Mouse (Mus musculus) kidney, postnatal 0 days (tissue): ENCODE measurements around the gene Cpne6. TPM values are rescaled to one million over a fixed set of nuclear protein-coding genes. Genes with fewer than 3 reads are reported as not detected.

Source experiments
- ATAC-seq: fragments of 200-750 bp; cut with Nextera tagmentation; replicated peaks from 2 replicates; pipeline ENCODE4 v1.8.0; 2017; ENCODE audit warnings: low read depth, moderate number of reproducible peaks, moderate TSS enrichment, moderate library complexity; ENCODE audit not compliant: low FRiP score
- DNase-seq: peaks from one replicate; pipeline ENCODE4 v3.0.0-alpha.2; 2016; ENCODE audit warnings: low spot score
- H3K27ac ChIP-seq: fragments of 300-500 bp; sonication (generic); 2 replicates; pipeline ENCODE4 v1.5.1; 2014; ENCODE audit warnings: mild to moderate bottlenecking
- H3K27me3 ChIP-seq: fragments of 300-500 bp; sonication (generic); 2 replicates; pipeline ENCODE4 v1.6.1; 2014; ENCODE audit warnings: low read length, mixed read lengths; ENCODE audit not compliant: insufficient read depth
- H3K36me3 ChIP-seq: fragments of 300-500 bp; sonication (generic); 2 replicates; pipeline ENCODE4 v1.6.1; 2014; ENCODE audit warnings: low read length, mixed read lengths; ENCODE audit not compliant: insufficient read depth
- H3K4me1 ChIP-seq: fragments of 300-500 bp; sonication (generic); replicated peaks from 2 replicates; pipeline ENCODE4 v1.6.1; 2014; ENCODE audit warnings: antibody characterized with exemption, low read length, mixed read lengths; ENCODE audit not compliant: insufficient read depth
- H3K4me2 ChIP-seq: fragments of 300-500 bp; sonication (generic); 2 replicates; pipeline ENCODE4 v1.6.1; 2014; ENCODE audit warnings: mild to moderate bottlenecking, low read length, moderate library complexity, mixed read lengths
- H3K4me3 ChIP-seq: fragments of 300-500 bp; sonication (generic); replicated peaks from 2 replicates; pipeline ENCODE4 v1.5.1; 2014; ENCODE audit warnings: low read depth, low read length
- H3K9ac ChIP-seq: fragments of 300-500 bp; sonication (generic); 2 replicates; pipeline ENCODE4 v1.6.1; 2014; ENCODE audit warnings: low read depth, low read length
- H3K9me3 ChIP-seq: fragments of 300-500 bp; sonication (generic); replicated peaks from 2 replicates; pipeline ENCODE4 v1.6.1; 2016; ENCODE audit warnings: low read length, inconsistent platforms, mixed read lengths
- CTCF ChIP-seq: IDR thresholded peaks from 2 replicates; pipeline ENCODE4 v1.5.1; 2016; ENCODE audit warnings: antibody characterized with exemption, low read depth, mild to moderate bottlenecking, moderate library complexity
- WGBS: fragments of 180-500 bp; shearing (Covaris S2); extraction: QIAGEN DNeasy Blood & Tissue Kit; methylation state at CpG from one replicate; pipeline ENCODE4 v1.1.7; 2014; 5-methylcytosine and 5-hydroxymethylcytosine counted together
- polyA plus RNA-seq: library from polyadenylated mRNA; unstranded; fragments of >200 nt; fragmentation: Nextera tagmentation; extraction: Ambion mirVana; gene quantifications from 2 replicates; pipeline ENCODE4 v1.2.1, GENCODE M21; 2015

The Cpne6 gene
- polyA plus RNA-seq, 1 experiment from 2014 or later, result 0.28 TPM

- Histone ChIP-seq H3K27me3 (peaks cover 20% of the 10 kb centered on the region), H3K36me3 (no peaks in the 10 kb centered on the region), H3K9me3 (no peaks in the 10 kb centered on the region), H3K4me1 (no peaks in the 10 kb centered on the region), H3K27ac (no peak overlapping the region), H3K9ac (no peak overlapping the region), H3K4me3 (no peak overlapping the region), H3K4me2 (no peak overlapping the region)
- 57% methylated on average over 4 of the region's 4 CpGs for WGBS
- ATAC-seq (no peak), DNase-seq (no peak)
- no peak for TF ChIP-seq CTCF
Measured at GRCm38 (mm10) chr14:55524062-55524461, 13.8 kb downstream of the Cpne6 start.

- H3K36me3 ChIP-seq, result no peaks in the 10 kb centered on the region
- H3K4me3 ChIP-seq, result no peak within 1 kb of the TSS
- WGBS, result 22% methylated on average over 8 of the region's 8 CpGs
- no peaks in the 10 kb centered on the region for H3K9me3 ChIP-seq
- no peaks in the 10 kb centered on the region for H3K4me1 ChIP-seq
- no peak within 1 kb of the TSS for H3K4me2 ChIP-seq
- DNase-seq (no peak), ATAC-seq (no peak)
- no peak within 1 kb of the TSS for H3K27ac ChIP-seq
- 0 out of 2 replicates have a peak within 1 kb of the TSS, but pooled peaks have one; percentile 2 for H3K9ac ChIP-seq
- TF ChIP-seq CTCF, result no peak
- peaks cover 15% of the 10 kb centered on the region for H3K27me3 ChIP-seq
Measured at GRCm38 (mm10) chr14:55524785-55525184, 14.5 kb downstream of the Cpne6 start, which contains the start of gene Nrl. Gene Nrl, minus strand, starts transcription at chr14:55524981.

- DNase-seq (no peak), ATAC-seq (no peak)
- H3K36me3 ChIP-seq, result no peaks in the 10 kb centered on the region
- H3K27me3 ChIP-seq, result peaks cover 4% of the 10 kb centered on the region
- H3K27ac ChIP-seq, result no peak overlapping the region
- H3K4me2 ChIP-seq, result no peak overlapping the region
- H3K4me1 ChIP-seq, result no peaks in the 10 kb centered on the region
- 76% methylated on average over 2 of the region's 2 CpGs for WGBS
- no peak for TF ChIP-seq CTCF
- H3K4me3 ChIP-seq, result no peak overlapping the region
- no peaks in the 10 kb centered on the region for H3K9me3 ChIP-seq
- H3K9ac ChIP-seq, result no peak overlapping the region
Measured at GRCm38 (mm10) chr14:55526674-55527073, 16.4 kb downstream of the Cpne6 start.

DNA sequence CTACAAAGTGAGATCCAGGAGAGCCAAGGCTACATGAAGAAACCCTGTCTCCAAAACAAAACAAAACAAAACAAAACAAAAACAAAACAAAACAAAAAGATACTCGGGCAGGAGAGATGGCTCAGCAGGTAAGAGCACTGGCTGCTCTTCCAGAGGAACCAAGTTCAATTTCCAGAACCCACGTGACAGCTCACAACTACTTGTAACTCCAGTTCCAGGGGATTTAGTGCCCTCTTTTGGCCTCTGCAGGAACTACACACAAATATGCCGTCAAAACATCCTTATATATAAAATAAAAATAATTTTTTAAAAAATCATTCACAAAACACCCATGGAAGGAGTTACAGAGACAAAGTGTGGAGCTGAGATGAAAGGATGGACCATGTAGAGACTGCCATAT is 17.7 kb downstream of the Cpne6 start:
- DNase-seq, result peak; percentile 64
- Histone ChIP-seq H3K9me3 (no peaks in the 10 kb centered on the region), H3K4me3 (no peak overlapping the region), H3K27me3 (no peaks in the 10 kb centered on the region), H3K36me3 (no peaks in the 10 kb centered on the region), H3K4me1 (no peaks in the 10 kb centered on the region), H3K27ac (no peak overlapping the region), H3K4me2 (no peak overlapping the region), H3K9ac (no peak overlapping the region)
- ATAC-seq, result no peak
- WGBS, result 20% methylated on average over 3 of the region's 3 CpGs
- TF ChIP-seq CTCF, result peak; percentile 70

DNA sequence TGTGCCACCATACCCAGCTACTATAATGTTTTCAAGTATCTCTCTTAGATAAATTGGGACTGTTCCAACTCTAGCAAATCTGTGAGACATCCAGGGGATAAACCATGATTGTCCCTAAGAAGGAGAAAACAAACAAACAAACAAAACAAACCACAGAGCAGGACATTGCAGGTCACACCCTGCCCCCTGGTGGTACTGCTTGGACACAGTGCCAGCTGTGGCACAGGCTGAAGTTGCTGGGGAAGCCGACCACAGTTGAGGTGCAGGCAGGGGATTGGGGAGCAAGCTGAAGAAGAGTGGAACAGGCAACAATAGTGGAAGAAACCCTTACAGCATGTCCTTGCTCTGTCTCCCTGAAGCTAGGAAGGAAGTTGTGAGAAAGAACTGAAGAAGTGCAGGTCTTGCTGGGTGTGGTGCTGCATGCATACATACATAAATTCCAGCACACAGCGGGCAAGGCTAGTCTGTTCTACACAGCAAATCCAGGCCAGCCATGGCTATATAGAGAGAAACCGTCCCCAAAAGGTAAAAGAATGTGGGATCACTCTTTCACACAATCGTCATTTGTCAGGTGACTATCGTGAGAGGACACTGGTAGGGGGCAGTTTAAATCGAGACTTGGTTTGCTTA is 26.0 kb downstream of the Cpne6 start:
- 57% methylated on average over 6 of the region's 6 CpGs for WGBS
- no peaks in the 10 kb centered on the region for H3K36me3 ChIP-seq
- ATAC-seq (no peak), DNase-seq (peak; percentile 58)
- no peaks in the 10 kb centered on the region for H3K9me3 ChIP-seq
- no peak overlapping the region for H3K4me2 ChIP-seq
- no peak overlapping the region for H3K27ac ChIP-seq
- H3K4me1 ChIP-seq, result peaks cover 6% of the 10 kb centered on the region
- H3K27me3 ChIP-seq, result no peaks in the 10 kb centered on the region
- H3K4me3 ChIP-seq, result no peak overlapping the region
- peak; percentile 85 for TF ChIP-seq CTCF
- H3K9ac ChIP-seq, result no peak overlapping the region

GRCm38 (mm10) chr14:55540067-55540786 is 30.0 kb downstream of the Cpne6 start, which contains the start of gene Pck2:
Gene Pck2, plus strand, starts transcription at chr14:55540266.
- Histone ChIP-seq H3K9ac (peak within 1 kb of the TSS; percentile 74), H3K27ac (peak within 1 kb of the TSS; percentile 94), H3K27me3 (no peaks in the 10 kb centered on the region), H3K9me3 (no peaks in the 10 kb centered on the region), H3K4me2 (peak within 1 kb of the TSS; percentile 75), H3K4me1 (peaks cover 11% of the 10 kb centered on the region), H3K4me3 (peak within 1 kb of the TSS; percentile 70), H3K36me3 (peaks cover 21% of the 10 kb centered on the region)
- TF ChIP-seq CTCF, result no peak
- ATAC-seq (peak; percentile 95), DNase-seq (peak; percentile 97)
- WGBS, result under 1% methylated on average over 31 of the region's 32 CpGs
